21 mouse cellular contexts compared by ENCODE assay signal in genomic region chr3:35891123-35891522, GRCm38 (mm10). TPM values are rescaled to one million over a fixed set of nuclear protein-coding genes. Genes with fewer than 3 reads are reported as not detected.
A peak's percentile ranks its signal among the peaks of the same experiment; 100 is the strongest.
DNase-seq lines count a peak whose midpoint lies in the region; ATAC-seq lines count a peak whose summit lies in the region.
"Had no signal": no experiment of that assay in that cellular context is flagged by ENCODE, and none has a peak within 500 bp of the region (broad histone marks: within the 10 kb centered on the region; RNA-seq: fewer than 3 reads in every experiment).

No protein-coding gene starts in this region.

- peak; percentile 48; the same call in 1 of the 2 replicates for ATAC-seq in intestine, embryonic 16.5 days
- ATAC-seq in liver, embryonic 15.5 days (ENCODE audit: insufficient read depth), result peak; percentile 65
- ATAC-seq: forebrain, embryonic 16.5 days had no signal

- DNase-seq in kidney, adult 9 months, result peak; percentile 70
- DNase-seq in kidney, postnatal 25 days, result no peak
- DNase-seq in ES-CJ7 (ENCODE audit: low read depth, low spot score), result peak; percentile 17
- DNase-seq in spleen, adult 12 weeks (ENCODE audit: low spot score), result no peak
- DNase-seq in cerebellum, adult 9-11 months, result no peak
- DNase-seq in frontal cortex, postnatal 14 days (ENCODE audit: low spot score in 2 of 2), result no peak
- DNase-seq: adrenal gland, postnatal 10 days; cerebellum, adult 11 months; cerebellum, adult 8-10 months; cerebellum, postnatal 25 days; gastrocnemius, postnatal 14 days; heart, adult 2 months had no signal

- H3K9ac ChIP-seq in intestine, embryonic 16.5 days (ENCODE audit: low read depth, low read length), result no peak overlapping the region
- no peak overlapping the region for H3K9ac ChIP-seq in liver, embryonic 15.5 days
- H3K9ac ChIP-seq: embryonic facial prominence, embryonic 13.5 days; forebrain, embryonic 12.5 days; heart, embryonic 12.5 days; hindbrain, embryonic 14.5 days had no signal

- H3K4me3 ChIP-seq in intestine, embryonic 16.5 days (ENCODE audit: low read length), result no peak overlapping the region
- no peak overlapping the region for H3K4me3 ChIP-seq in liver, embryonic 15.5 days (replicated peaks)
- H3K4me3 ChIP-seq: embryonic facial prominence, embryonic 13.5 days; forebrain, embryonic 12.5 days; heart, adult 2 months; heart, embryonic 12.5 days; hindbrain, embryonic 10.5 days had no signal

- no peak overlapping the region for H3K27ac ChIP-seq in intestine, embryonic 16.5 days (ENCODE audit: low read length)
- no peak overlapping the region for H3K27ac ChIP-seq in liver, embryonic 15.5 days (replicated peaks)
- H3K27ac ChIP-seq: embryonic facial prominence, embryonic 13.5 days; forebrain, embryonic 12.5 days; heart, adult 2 months; hindbrain, embryonic 10.5 days; hindbrain, embryonic 14.5 days had no signal

- 84% methylated on average over 4 of the region's 4 CpGs for WGBS in intestine, embryonic 16.5 days
- WGBS in liver, embryonic 15.5 days (ENCODE audit: insufficient replicate concordance), result 78% methylated on average over 4 of the region's 4 CpGs

- no peaks in the 10 kb centered on the region for H3K9me3 ChIP-seq in intestine, embryonic 16.5 days (ENCODE audit: control insufficient read depth, low read length)
- no peaks in the 10 kb centered on the region for H3K9me3 ChIP-seq in liver, embryonic 15.5 days (replicated peaks)
- H3K9me3 ChIP-seq: embryonic facial prominence, embryonic 13.5 days; forebrain, embryonic 12.5 days; heart, embryonic 12.5 days; hindbrain, embryonic 10.5 days had no signal

- no peaks in the 10 kb centered on the region for H3K27me3 ChIP-seq in intestine, embryonic 16.5 days (replicated peaks; ENCODE audit: control insufficient read depth, insufficient read depth, low read length)
- H3K27me3 ChIP-seq in liver, embryonic 15.5 days, result no peaks in the 10 kb centered on the region
- H3K27me3 ChIP-seq: CH12.LX; embryonic facial prominence, embryonic 13.5 days; forebrain, embryonic 12.5 days; heart, embryonic 12.5 days had no signal

- H3K4me2 ChIP-seq in intestine, embryonic 16.5 days (ENCODE audit: low read depth, low read length), result no peak overlapping the region
- H3K4me2 ChIP-seq in liver, embryonic 15.5 days, result no peak overlapping the region
- H3K4me2 ChIP-seq: embryonic facial prominence, embryonic 13.5 days; forebrain, embryonic 12.5 days; heart, embryonic 12.5 days; hindbrain, embryonic 14.5 days had no signal

- peaks cover 6% of the 10 kb centered on the region; the same call in 1 of the 2 replicates for H3K36me3 ChIP-seq in intestine, embryonic 16.5 days (ENCODE audit: control insufficient read depth, insufficient read depth, low read length)
- H3K36me3 ChIP-seq in liver, embryonic 15.5 days (replicated peaks), result peaks cover 29% of the 10 kb centered on the region

- no peaks in the 10 kb centered on the region for H3K4me1 ChIP-seq in intestine, embryonic 16.5 days (ENCODE audit: control insufficient read depth, insufficient read depth, low read length)
- no peaks in the 10 kb centered on the region; the same call in 1 of the 2 replicates for H3K4me1 ChIP-seq in liver, embryonic 15.5 days (replicated peaks)
- H3K4me1 ChIP-seq: embryonic facial prominence, embryonic 13.5 days; forebrain, embryonic 12.5 days; heart, embryonic 12.5 days; hindbrain, embryonic 10.5 days had no signal

RNA-seq across cellular contexts. Expression of gene Dcun1d1, which starts 46.1 kb away (rescaled TPM):
- 89.9 and 91.3 TPM in 2 replicates for polyA plus RNA-seq in intestine, embryonic 16.5 days (2015; fragmentation: Nextera tagmentation; extraction: Ambion mirVana)
- 85.6 and 91.5 TPM in 2 replicates for polyA plus RNA-seq in liver, embryonic 15.5 days (2015; fragmentation: Nextera tagmentation; extraction: Ambion mirVana)

Comparison
In these comparisons a context has a peak if more than half of its experiments do, and no peak if none do; other contexts are left out.
1. DNase-seq: peak in kidney, adult 9 months (single experiment) and ES-CJ7 (single experiment); none in kidney, postnatal 25 days (0 of 2), spleen, adult 12 weeks (single experiment), cerebellum, adult 9-11 months (single experiment) and frontal cortex, postnatal 14 days (0 of 2).